18 mouse cellular contexts compared by ENCODE assay signal in genomic region chr9:70047839-70048238, GRCm38 (mm10). TPM values are rescaled to one million over a fixed set of nuclear protein-coding genes. Genes with fewer than 3 reads are reported as not detected.
A peak's percentile ranks its signal among the peaks of the same experiment; 100 is the strongest.
DNase-seq lines count a peak whose midpoint lies in the region; ATAC-seq and TF ChIP-seq lines count a peak whose summit lies in the region.
"Had no signal": no experiment of that assay in that cellular context is flagged by ENCODE, and none has a peak within 500 bp of the region (broad histone marks: within the 10 kb centered on the region; RNA-seq: fewer than 3 reads in every experiment).

No protein-coding gene starts in this region.

- H3K4me2 ChIP-seq in lung, postnatal 0 days (replicated peaks; ENCODE audit: low read depth, low read length) = no peak overlapping the region
- no peak overlapping the region for H3K4me2 ChIP-seq in intestine, postnatal 0 days (replicated peaks; ENCODE audit: low read depth)
- no peak overlapping the region for H3K4me2 ChIP-seq in forebrain, embryonic 15.5 days (replicated peaks)
- H3K4me2 ChIP-seq in forebrain, embryonic 12.5 days = no peak overlapping the region
- H3K4me2 ChIP-seq: forebrain, embryonic 13.5 days; heart, embryonic 15.5 days; hindbrain, embryonic 14.5 days; midbrain, embryonic 13.5 days; neural tube, embryonic 12.5 days had no signal

- intact Hi-C loops in left cerebral cortex, postnatal 25 days (cut with DNase I) = no loop called here

- peak; percentile 26; the same call in 1 of the 2 replicates for TF ChIP-seq EP300 in lung, postnatal 0 days (IDR thresholded peaks at IDR 0.05)

- H3K4me3 ChIP-seq in lung, postnatal 0 days (ENCODE audit: low read depth, low read length) = no peak overlapping the region
- no peak overlapping the region for H3K4me3 ChIP-seq in intestine, postnatal 0 days (ENCODE audit: low read depth, low read length)
- no peak overlapping the region for H3K4me3 ChIP-seq in forebrain, embryonic 15.5 days
- no peak overlapping the region for H3K4me3 ChIP-seq in forebrain, embryonic 12.5 days (replicated peaks)
- H3K4me3 ChIP-seq: forebrain, embryonic 13.5 days; heart, embryonic 15.5 days; midbrain, embryonic 13.5 days; neural tube, embryonic 12.5 days had no signal

- no peak overlapping the region for H3K27ac ChIP-seq in lung, postnatal 0 days (ENCODE audit: low read length)
- H3K27ac ChIP-seq in intestine, postnatal 0 days (ENCODE audit: low read depth, low read length) = no peak overlapping the region
- no peak overlapping the region for H3K27ac ChIP-seq in forebrain, embryonic 15.5 days (replicated peaks)
- H3K27ac ChIP-seq in forebrain, embryonic 12.5 days = no peak overlapping the region
- H3K27ac ChIP-seq: forebrain, embryonic 13.5 days; heart, embryonic 15.5 days; hindbrain, embryonic 14.5 days; midbrain, embryonic 13.5 days; neural tube, embryonic 12.5 days had no signal

- no peak for ATAC-seq in lung, postnatal 0 days
- ATAC-seq in intestine, postnatal 0 days = peak; percentile 71
- ATAC-seq in forebrain, embryonic 15.5 days (replicated peaks) = no peak
- ATAC-seq in forebrain, embryonic 12.5 days (ENCODE audit: low FRiP score) = no peak
- ATAC-seq: forebrain, embryonic 13.5 days; midbrain, embryonic 13.5 days had no signal

- peak; percentile 22 for DNase-seq in lung, postnatal 0 days (ENCODE audit: low spot score)
- DNase-seq in lung, adult 18-20 months = no peak
- DNase-seq in R1 (ENCODE audit: low read depth, low spot score) = peak; percentile 97
- no peak for DNase-seq in left cerebral cortex, postnatal 25 days (ENCODE audit: low spot score in 2 of 2)
- DNase-seq: adrenal gland, postnatal 10 days; gastrocnemius, postnatal 14 days; lung, postnatal 10 days; thymus, postnatal 36 days had no signal

- H3K9ac ChIP-seq in lung, postnatal 0 days (replicated peaks; ENCODE audit: low read depth) = no peak overlapping the region
- no peak overlapping the region for H3K9ac ChIP-seq in intestine, postnatal 0 days (ENCODE audit: low read depth, low read length)
- H3K9ac ChIP-seq in forebrain, embryonic 15.5 days (replicated peaks) = no peak overlapping the region
- no peak overlapping the region for H3K9ac ChIP-seq in forebrain, embryonic 12.5 days
- H3K9ac ChIP-seq: forebrain, embryonic 13.5 days; heart, embryonic 15.5 days; hindbrain, embryonic 14.5 days; midbrain, embryonic 13.5 days; neural tube, embryonic 12.5 days had no signal

- no peaks in the 10 kb centered on the region for H3K9me3 ChIP-seq in lung, postnatal 0 days (ENCODE audit: low read length)
- no peaks in the 10 kb centered on the region for H3K9me3 ChIP-seq in intestine, postnatal 0 days (ENCODE audit: control insufficient read depth)
- no peaks in the 10 kb centered on the region for H3K9me3 ChIP-seq in forebrain, embryonic 15.5 days
- H3K9me3 ChIP-seq in forebrain, embryonic 12.5 days = no peaks in the 10 kb centered on the region
- H3K9me3 ChIP-seq: forebrain, embryonic 13.5 days; heart, embryonic 15.5 days; midbrain, embryonic 13.5 days; neural tube, embryonic 12.5 days had no signal

- no peaks in the 10 kb centered on the region for H3K27me3 ChIP-seq in lung, postnatal 0 days (replicated peaks; ENCODE audit: insufficient read depth, low read length)
- H3K27me3 ChIP-seq in intestine, postnatal 0 days (replicated peaks; ENCODE audit: control insufficient read depth, insufficient read depth, low read length) = no peaks in the 10 kb centered on the region
- H3K27me3 ChIP-seq in forebrain, embryonic 15.5 days = no peaks in the 10 kb centered on the region
- no peaks in the 10 kb centered on the region for H3K27me3 ChIP-seq in forebrain, embryonic 12.5 days
- H3K27me3 ChIP-seq: forebrain, embryonic 13.5 days; heart, embryonic 15.5 days; midbrain, embryonic 13.5 days; neural tube, embryonic 12.5 days had no signal

- no peaks in the 10 kb centered on the region for H3K4me1 ChIP-seq in lung, postnatal 0 days (ENCODE audit: insufficient read depth, low read depth, low read length)
- H3K4me1 ChIP-seq in intestine, postnatal 0 days (replicated peaks; ENCODE audit: control insufficient read depth, insufficient read depth, low read length) = no peaks in the 10 kb centered on the region
- no peaks in the 10 kb centered on the region for H3K4me1 ChIP-seq in forebrain, embryonic 15.5 days
- H3K4me1 ChIP-seq in forebrain, embryonic 12.5 days = peaks cover 11% of the 10 kb centered on the region
- H3K4me1 ChIP-seq: neural tube, embryonic 12.5 days had no signal

- WGBS in lung, postnatal 0 days = 47% methylated on average over 3 of the region's 3 CpGs
- WGBS in intestine, postnatal 0 days = 38% methylated on average over 3 of the region's 3 CpGs
- WGBS in forebrain, embryonic 15.5 days = 56% methylated on average over 3 of the region's 3 CpGs
- 66% methylated on average over 3 of the region's 3 CpGs for WGBS in forebrain, embryonic 12.5 days

- TF ChIP-seq CTCF in lung, postnatal 0 days (IDR thresholded peaks at IDR 0.05) = no peak
- TF ChIP-seq CTCF in intestine, postnatal 0 days (IDR thresholded peaks at IDR 0.05; ENCODE audit: low read depth) = peak; percentile 24; the same call in 1 of the 2 replicates

- no peaks in the 10 kb centered on the region for H3K36me3 ChIP-seq in lung, postnatal 0 days (ENCODE audit: insufficient read depth, low read length)
- no peaks in the 10 kb centered on the region for H3K36me3 ChIP-seq in intestine, postnatal 0 days (ENCODE audit: control insufficient read depth, insufficient read depth)
- H3K36me3 ChIP-seq in forebrain, embryonic 15.5 days = no peaks in the 10 kb centered on the region
- H3K36me3 ChIP-seq in forebrain, embryonic 12.5 days (replicated peaks) = no peaks in the 10 kb centered on the region
- H3K36me3 ChIP-seq: heart, embryonic 15.5 days; midbrain, embryonic 13.5 days; neural tube, embryonic 12.5 days had no signal

RNA-seq across cellular contexts. Expression of gene Gcnt3, which starts 10.0 kb away (rescaled TPM):
- not detected in 2 replicates for polyA plus RNA-seq in lung, postnatal 0 days (2015; fragmentation: Nextera tagmentation; extraction: Ambion mirVana)
- 11.0 and 11.1 TPM in 2 replicates for polyA plus RNA-seq in intestine, postnatal 0 days (2015; fragmentation: Nextera tagmentation; extraction: Ambion mirVana)
- polyA plus RNA-seq in forebrain, embryonic 15.5 days (2015; fragmentation: Nextera tagmentation; extraction: Ambion mirVana) = not detected in 2 replicates
- polyA plus RNA-seq in forebrain, embryonic 12.5 days (2016; fragmentation: Nextera tagmentation; extraction: Ambion mirVana) = not detected in 2 replicates
- total RNA-seq in left cerebral cortex, postnatal 25 days (2021) = not detected
- total RNA-seq: adrenal gland, postnatal 10 days; gastrocnemius, postnatal 14 days; left cerebral cortex, postnatal 36 days had no signal
- polyA plus RNA-seq: cortical plate, adult 2 months; forebrain, embryonic 13.5 days; heart, embryonic 15.5 days; hindbrain, embryonic 14.5 days; midbrain, embryonic 13.5 days; neural tube, embryonic 12.5 days had no signal

RNA-seq across cellular contexts. Expression of gene Gtf2a2, which starts 35.5 kb away (rescaled TPM):
- 126 and 142 TPM in 2 replicates for polyA plus RNA-seq in lung, postnatal 0 days (2015; fragmentation: Nextera tagmentation; extraction: Ambion mirVana)
- polyA plus RNA-seq in intestine, postnatal 0 days (2015; fragmentation: Nextera tagmentation; extraction: Ambion mirVana) = 127 and 128 TPM in 2 replicates
- 208 and 210 TPM in 2 replicates for polyA plus RNA-seq in forebrain, embryonic 15.5 days (2015; fragmentation: Nextera tagmentation; extraction: Ambion mirVana)
- 203 and 211 TPM in 2 replicates for polyA plus RNA-seq in forebrain, embryonic 12.5 days (2016; fragmentation: Nextera tagmentation; extraction: Ambion mirVana)
- 10 to 100 TPM; 55.0 to 61.3 TPM for total RNA-seq in left cerebral cortex, postnatal 25 days (2021)

RNA-seq across cellular contexts. Expression of gene Bnip2, which starts 58.6 kb away (rescaled TPM):
- polyA plus RNA-seq in lung, postnatal 0 days (2015; fragmentation: Nextera tagmentation; extraction: Ambion mirVana) = 130 and 131 TPM in 2 replicates
- 38.0 and 38.7 TPM in 2 replicates for polyA plus RNA-seq in intestine, postnatal 0 days (2015; fragmentation: Nextera tagmentation; extraction: Ambion mirVana)
- polyA plus RNA-seq in forebrain, embryonic 15.5 days (2015; fragmentation: Nextera tagmentation; extraction: Ambion mirVana) = 104 and 105 TPM in 2 replicates
- polyA plus RNA-seq in forebrain, embryonic 12.5 days (2016; fragmentation: Nextera tagmentation; extraction: Ambion mirVana) = 115 and 119 TPM in 2 replicates
- 10 to 100 TPM; 34.6 to 42.7 TPM for total RNA-seq in left cerebral cortex, postnatal 25 days (2021)

Comparison
In these comparisons a context has a peak if more than half of its experiments do, and no peak if none do; other contexts are left out.
1. DNase-seq: peak in lung, postnatal 0 days (single experiment) and R1 (single experiment); none in lung, adult 18-20 months (0 of 2) and left cerebral cortex, postnatal 25 days (0 of 2).
2. RNA of gene Gcnt3, which starts 10.0 kb away (polyA plus RNA-seq): 11.0 to 11.1 TPM in intestine, postnatal 0 days; not detected in forebrain, embryonic 15.5 days, not detected in lung, postnatal 0 days and not detected in forebrain, embryonic 12.5 days; every median in the first group is over 10 times any median in the second.